Mouse (Mus musculus) forebrain, embryonic 15.5 days (tissue): ENCODE results near the gene Pnrc1. TPM values are rescaled to one million over a fixed set of nuclear protein-coding genes. Genes with fewer than 3 reads are reported as not detected.

Experiments
- polyA plus RNA-seq: library from polyadenylated mRNA; unstranded; fragments of >200 nt; fragmentation: Nextera tagmentation; extraction: Ambion mirVana; gene quantifications from 2 replicates; pipeline ENCODE4 v1.2.1, GENCODE M21; 2015

The Pnrc1 gene
- polyA plus RNA-seq, 1 experiment from 2014 or later, result 97.1 TPM

Other genes starting within 250 kb of the Pnrc1 start
- 0.48 and 0.74 TPM in 2 replicates for gene Gabrr2, start 227.2 kb downstream of the Pnrc1 start, polyA plus RNA-seq
- 0.08 and 0.14 TPM in 2 replicates for gene Gabrr1, start 157.6 kb downstream of the Pnrc1 start, polyA plus RNA-seq
- 2.5 and 3.0 TPM in 2 replicates for gene Pm20d2, start 100.4 kb downstream of the Pnrc1 start, polyA plus RNA-seq
- gene Srsf12, start 81.2 kb downstream of the Pnrc1 start, polyA plus RNA-seq, result 30.9 and 33.9 TPM in 2 replicates
- 31.9 TPM in 2 replicates for gene Rngtt, start 20.1 kb upstream of the Pnrc1 start, polyA plus RNA-seq